ENCODE assay signal across 8 mouse cellular contexts in the genomic region with DNA sequence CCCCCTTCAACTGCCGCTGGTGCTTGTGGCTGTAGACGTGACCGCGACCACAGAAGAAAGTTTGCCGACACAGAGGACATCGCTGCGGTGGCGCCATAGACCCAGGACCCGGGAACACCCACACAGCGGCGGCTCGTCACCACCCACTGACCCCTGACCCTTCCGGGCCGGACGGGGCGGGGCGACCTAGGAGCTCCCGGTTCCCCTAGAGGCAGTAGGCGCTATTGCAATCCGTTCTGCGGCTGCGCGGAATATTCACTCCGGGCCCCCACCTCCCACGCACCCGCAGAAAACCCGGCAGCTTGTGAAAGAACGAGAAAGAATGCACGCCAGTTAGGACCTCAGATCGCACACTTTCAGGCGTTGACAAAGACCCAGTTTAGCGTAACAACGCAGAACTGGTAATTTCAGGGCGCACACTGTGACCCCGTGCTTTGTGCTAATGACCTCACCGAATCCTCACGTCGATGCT. TPM values are rescaled to one million over a fixed set of nuclear protein-coding genes. Genes with fewer than 3 reads are reported as not detected.
DNase-seq lines count a peak whose midpoint lies in the region; ATAC-seq and TF ChIP-seq lines count a peak whose summit lies in the region.

No protein-coding gene starts in this region.

- H3K4me3 ChIP-seq in bone marrow macrophage, adult 2 months (ENCODE audit: insufficient read depth, low read length) = peak overlapping the region; percentile 92
- peak overlapping the region; percentile 78 for H3K4me3 ChIP-seq in embryonic facial prominence, embryonic 15.5 days (replicated peaks)
- H3K4me3 ChIP-seq in limb, embryonic 13.5 days = peak overlapping the region; percentile 85
- H3K4me3 ChIP-seq in midbrain, embryonic 15.5 days = peak overlapping the region; percentile 67

- H3K9me3 ChIP-seq in embryonic facial prominence, embryonic 15.5 days (replicated peaks) = no peaks in the 10 kb centered on the region
- no peaks in the 10 kb centered on the region for H3K9me3 ChIP-seq in limb, embryonic 13.5 days
- H3K9me3 ChIP-seq in midbrain, embryonic 15.5 days = no peaks in the 10 kb centered on the region

- TF ChIP-seq CTCF in bone marrow macrophage, adult 2 months (IDR thresholded peaks at IDR 0.05; ENCODE audit: low read depth, low read length) = no peak

- H3K4me2 ChIP-seq in embryonic facial prominence, embryonic 15.5 days (replicated peaks) = peak overlapping the region; percentile 88
- H3K4me2 ChIP-seq in limb, embryonic 13.5 days (replicated peaks) = peak overlapping the region; percentile 87
- H3K4me2 ChIP-seq in midbrain, embryonic 15.5 days = peak overlapping the region; percentile 89

- H3K36me3 ChIP-seq in embryonic facial prominence, embryonic 15.5 days = peaks cover 20% of the 10 kb centered on the region
- H3K36me3 ChIP-seq in limb, embryonic 13.5 days = peaks cover 28% of the 10 kb centered on the region
- peaks cover 16% of the 10 kb centered on the region; the same call in 1 of the 2 replicates for H3K36me3 ChIP-seq in midbrain, embryonic 15.5 days (replicated peaks)

- H3K27ac ChIP-seq in bone marrow macrophage, adult 2 months (ENCODE audit: insufficient read depth, low read depth, low read length) = peak overlapping the region; percentile 74
- peak overlapping the region; percentile 80 for H3K27ac ChIP-seq in embryonic facial prominence, embryonic 15.5 days (replicated peaks)
- H3K27ac ChIP-seq in limb, embryonic 13.5 days = peak overlapping the region; percentile 79
- H3K27ac ChIP-seq in midbrain, embryonic 15.5 days = peak overlapping the region; percentile 83

- DNase-seq in 416B (ENCODE audit: low read depth) = peak; percentile 90
- peak; percentile 93 to 95 for DNase-seq in heart, adult 9 months (ENCODE audit: low spot score in 2 of 2)
- peak; percentile 96 for DNase-seq in kidney, adult 9 months
- DNase-seq in spleen, adult 18-20 months = peak; percentile 88 to 96

- under 1% methylated on average over 38 of the region's 38 CpGs for WGBS in embryonic facial prominence, embryonic 15.5 days
- under 1% methylated on average over 38 of the region's 38 CpGs for WGBS in limb, embryonic 13.5 days
- WGBS in midbrain, embryonic 15.5 days = under 1% methylated on average over 35 of the region's 38 CpGs

- TF ChIP-seq POLR2A in bone marrow macrophage, adult 2 months (IDR thresholded peaks at IDR 0.05; ENCODE audit: borderline replicate concordance, low read depth, low read length) = no peak

- no peaks in the 10 kb centered on the region for H3K27me3 ChIP-seq in embryonic facial prominence, embryonic 15.5 days
- no peaks in the 10 kb centered on the region for H3K27me3 ChIP-seq in limb, embryonic 13.5 days
- no peaks in the 10 kb centered on the region for H3K27me3 ChIP-seq in midbrain, embryonic 15.5 days (replicated peaks)

- H3K4me1 ChIP-seq in bone marrow macrophage, adult 2 months (ENCODE audit: control insufficient read depth, insufficient read depth, low read length) = peaks cover 6% of the 10 kb centered on the region
- peaks cover 6% of the 10 kb centered on the region; the same call in 1 of the 2 replicates for H3K4me1 ChIP-seq in embryonic facial prominence, embryonic 15.5 days
- H3K4me1 ChIP-seq in limb, embryonic 13.5 days = peaks cover 11% of the 10 kb centered on the region
- peaks cover 17% of the 10 kb centered on the region for H3K4me1 ChIP-seq in midbrain, embryonic 15.5 days

- H3K9ac ChIP-seq in embryonic facial prominence, embryonic 15.5 days = peak overlapping the region; percentile 79
- H3K9ac ChIP-seq in limb, embryonic 13.5 days = peak overlapping the region; percentile 85
- peak overlapping the region; percentile 71 for H3K9ac ChIP-seq in midbrain, embryonic 15.5 days

- peak; percentile 88 for ATAC-seq in embryonic facial prominence, embryonic 15.5 days (ENCODE audit: insufficient number of reproducible peaks, low FRiP score, low TSS enrichment, low read depth)
- ATAC-seq in limb, embryonic 13.5 days (ENCODE audit: low FRiP score, low read depth) = peak; percentile 89
- ATAC-seq in midbrain, embryonic 15.5 days (replicated peaks) = peak; percentile 90

RNA-seq across cellular contexts. Expression of a gene that starts 0.4 kb away (rescaled TPM):
- polyA plus RNA-seq in bone marrow macrophage, adult 2 months (2012; ENCODE audit: insufficient read depth, insufficient read length, missing spikeins) = 39.3 and 50.2 TPM in 2 replicates
- 28.1 and 30.5 TPM in 2 replicates for polyA plus RNA-seq in embryonic facial prominence, embryonic 15.5 days (2015; fragmentation: Nextera tagmentation; extraction: Ambion mirVana)
- 32.2 and 35.5 TPM in 2 replicates for polyA plus RNA-seq in limb, embryonic 13.5 days (2015; fragmentation: Nextera tagmentation; extraction: Ambion mirVana)
- polyA plus RNA-seq in midbrain, embryonic 15.5 days (2015; fragmentation: Nextera tagmentation; extraction: Ambion mirVana) = 37.6 and 39.9 TPM in 2 replicates

RNA-seq across cellular contexts. Expression of a gene that starts 10.5 kb away (rescaled TPM):
- polyA plus RNA-seq in bone marrow macrophage, adult 2 months (2012; ENCODE audit: insufficient read depth, insufficient read length, missing spikeins) = 64.9 and 82.4 TPM in 2 replicates
- polyA plus RNA-seq in embryonic facial prominence, embryonic 15.5 days (2015; fragmentation: Nextera tagmentation; extraction: Ambion mirVana) = 137 and 138 TPM in 2 replicates
- polyA plus RNA-seq in limb, embryonic 13.5 days (2015; fragmentation: Nextera tagmentation; extraction: Ambion mirVana) = 160 and 165 TPM in 2 replicates
- polyA plus RNA-seq in midbrain, embryonic 15.5 days (2015; fragmentation: Nextera tagmentation; extraction: Ambion mirVana) = 317 and 321 TPM in 2 replicates

RNA-seq across cellular contexts. Expression of a gene that starts 11.0 kb away (rescaled TPM):
- polyA plus RNA-seq in bone marrow macrophage, adult 2 months (2012; ENCODE audit: insufficient read depth, insufficient read length, missing spikeins) = 2,665 and 2,801 TPM in 2 replicates
- polyA plus RNA-seq in embryonic facial prominence, embryonic 15.5 days (2015; fragmentation: Nextera tagmentation; extraction: Ambion mirVana) = 1,806 and 1,877 TPM in 2 replicates
- 1,961 and 2,001 TPM in 2 replicates for polyA plus RNA-seq in limb, embryonic 13.5 days (2015; fragmentation: Nextera tagmentation; extraction: Ambion mirVana)
- polyA plus RNA-seq in midbrain, embryonic 15.5 days (2015; fragmentation: Nextera tagmentation; extraction: Ambion mirVana) = 965 and 984 TPM in 2 replicates

RNA-seq across cellular contexts. Expression of a gene that starts 21.3 kb away (rescaled TPM):
- 9.4 and 11.5 TPM in 2 replicates for polyA plus RNA-seq in bone marrow macrophage, adult 2 months (2012; ENCODE audit: insufficient read depth, insufficient read length, missing spikeins)
- 17.3 and 19.8 TPM in 2 replicates for polyA plus RNA-seq in embryonic facial prominence, embryonic 15.5 days (2015; fragmentation: Nextera tagmentation; extraction: Ambion mirVana)
- polyA plus RNA-seq in limb, embryonic 13.5 days (2015; fragmentation: Nextera tagmentation; extraction: Ambion mirVana) = 11.1 and 11.5 TPM in 2 replicates
- 44.6 and 44.9 TPM in 2 replicates for polyA plus RNA-seq in midbrain, embryonic 15.5 days (2015; fragmentation: Nextera tagmentation; extraction: Ambion mirVana)

RNA-seq across cellular contexts. Expression of a gene that starts 23.0 kb away (rescaled TPM):
- polyA plus RNA-seq in bone marrow macrophage, adult 2 months (2012; ENCODE audit: insufficient read depth, insufficient read length, missing spikeins) = not detected in 2 replicates
- not detected in 2 replicates for polyA plus RNA-seq in embryonic facial prominence, embryonic 15.5 days (2015; fragmentation: Nextera tagmentation; extraction: Ambion mirVana)
- not detected in 2 replicates for polyA plus RNA-seq in limb, embryonic 13.5 days (2015; fragmentation: Nextera tagmentation; extraction: Ambion mirVana)
- not detected in 2 replicates for polyA plus RNA-seq in midbrain, embryonic 15.5 days (2015; fragmentation: Nextera tagmentation; extraction: Ambion mirVana)

Comparison
In these comparisons a context has a peak if more than half of its experiments do, and no peak if none do; other contexts are left out.
1. Peak in every context shown above with its lines: DNase-seq, ATAC-seq, H3K4me3 ChIP-seq and H3K27ac ChIP-seq.